Mouse (Mus musculus): ENCODE results near the gene Mymk. TPM values are rescaled to one million over a fixed set of nuclear protein-coding genes. Genes with fewer than 3 reads are reported as not detected.
A peak's percentile ranks its signal among the peaks of the same experiment; 100 is the strongest.

The Mymk gene
- polyA plus RNA-seq (2015; fragmentation: Nextera tagmentation; extraction: Ambion mirVana) = 3.4 and 5.3 TPM in 2 replicates

- Histone ChIP-seq H3K4me1 (peaks cover 28% of the 10 kb centered on the region), H3K27ac (0 out of 2 replicates have a peak within 1 kb of the TSS, but pooled peaks have one; percentile 1), H3K9me3 (replicated peaks) (no peaks in the 10 kb centered on the region), H3K4me2 (no peak within 1 kb of the TSS), H3K36me3 (no peaks in the 10 kb centered on the region), H3K4me3 (replicated peaks) (no peak within 1 kb of the TSS), H3K9ac (no peak within 1 kb of the TSS), H3K27me3 (peaks cover 3% of the 10 kb centered on the region; the same call in 1 of the 2 replicates)
- WGBS = 77% methylated on average over 2 of the region's 2 CpGs
- no peak for ATAC-seq (replicated peaks; ENCODE audit: low FRiP score)
Observed at GRCm38 (mm10) chr2:27071978-27072377, at the start of gene Mymk. Gene Mymk, minus strand, starts transcription at chr2:27072179.

- Histone ChIP-seq H3K27ac (no peak overlapping the region), H3K27me3 (no peaks in the 10 kb centered on the region), H3K9me3 (replicated peaks) (no peaks in the 10 kb centered on the region), H3K4me1 (peaks cover 16% of the 10 kb centered on the region), H3K4me3 (replicated peaks) (no peak overlapping the region), H3K36me3 (no peaks in the 10 kb centered on the region), H3K4me2 (no peak overlapping the region), H3K9ac (no peak overlapping the region)
- no peak for ATAC-seq (replicated peaks; ENCODE audit: low FRiP score)
- WGBS = 76% methylated on average over 8 of the region's 8 CpGs
Observed at GRCm38 (mm10) chr2:27120241-27120641, 48.3 kb upstream of the Mymk start.

GRCm38 (mm10) chr2:27119766-27120165, 47.8 kb upstream of the Mymk start:
- no peaks in the 10 kb centered on the region for H3K27me3 ChIP-seq
- H3K27ac ChIP-seq = no peak overlapping the region
- H3K9me3 ChIP-seq (replicated peaks) = no peaks in the 10 kb centered on the region
- WGBS = 74% methylated on average over 2 of the region's 2 CpGs
- H3K9ac ChIP-seq = no peak overlapping the region
- H3K36me3 ChIP-seq = no peaks in the 10 kb centered on the region
- no peak overlapping the region for H3K4me2 ChIP-seq
- H3K4me3 ChIP-seq (replicated peaks) = no peak overlapping the region
- H3K4me1 ChIP-seq = peaks cover 16% of the 10 kb centered on the region
- no peak for ATAC-seq (replicated peaks; ENCODE audit: low FRiP score)

GRCm38 (mm10) chr2:27118452-27118851, 46.5 kb upstream of the Mymk start:
- no peak overlapping the region for H3K9ac ChIP-seq
- H3K4me3 ChIP-seq (replicated peaks) = no peak overlapping the region
- H3K36me3 ChIP-seq = no peaks in the 10 kb centered on the region
- H3K27ac ChIP-seq = no peak overlapping the region
- H3K4me1 ChIP-seq = peaks cover 16% of the 10 kb centered on the region
- no peaks in the 10 kb centered on the region for H3K27me3 ChIP-seq
- WGBS = 60% methylated on average over 4 of the region's 4 CpGs
- ATAC-seq (replicated peaks; ENCODE audit: low FRiP score) = no peak
- H3K9me3 ChIP-seq (replicated peaks) = no peaks in the 10 kb centered on the region
- H3K4me2 ChIP-seq = no peak overlapping the region

- Histone ChIP-seq H3K9me3 (replicated peaks) (no peaks in the 10 kb centered on the region), H3K4me1 (peaks cover 6% of the 10 kb centered on the region; the same call in 1 of the 2 replicates), H3K36me3 (no peaks in the 10 kb centered on the region), H3K27ac (no peak overlapping the region), H3K4me2 (no peak overlapping the region), H3K4me3 (replicated peaks) (no peak overlapping the region), H3K9ac (no peak overlapping the region), H3K27me3 (no peaks in the 10 kb centered on the region)
- 82% methylated on average over 10 of the region's 10 CpGs for WGBS
- no peak for ATAC-seq (replicated peaks; ENCODE audit: low FRiP score)
Observed at GRCm38 (mm10) chr2:27114169-27114568, 42.2 kb upstream of the Mymk start.

GRCm38 (mm10) chr2:27112585-27112984, 40.6 kb upstream of the Mymk start:
- no peak overlapping the region for H3K27ac ChIP-seq
- H3K4me1 ChIP-seq = peaks cover 6% of the 10 kb centered on the region; the same call in 1 of the 2 replicates
- H3K9me3 ChIP-seq (replicated peaks) = no peaks in the 10 kb centered on the region
- no peak overlapping the region for H3K4me2 ChIP-seq
- no peak overlapping the region for H3K9ac ChIP-seq
- WGBS = 66% methylated on average over 20 of the region's 20 CpGs
- H3K36me3 ChIP-seq = no peaks in the 10 kb centered on the region
- H3K27me3 ChIP-seq = 0 out of 2 replicates have a peak, but pooled peaks cover under 1% of the 10 kb centered on the region
- ATAC-seq (replicated peaks; ENCODE audit: low FRiP score) = no peak
- no peak overlapping the region for H3K4me3 ChIP-seq (replicated peaks)

- H3K27ac ChIP-seq = no peak overlapping the region
- H3K4me2 ChIP-seq = no peak overlapping the region
- no peak overlapping the region for H3K9ac ChIP-seq
- no peaks in the 10 kb centered on the region for H3K36me3 ChIP-seq
- no peak for ATAC-seq (replicated peaks; ENCODE audit: low FRiP score)
- WGBS = 83% methylated on average over 5 of the region's 5 CpGs
- H3K27me3 ChIP-seq = 0 out of 2 replicates have a peak, but pooled peaks cover 4% of the 10 kb centered on the region
- no peak overlapping the region for H3K4me3 ChIP-seq (replicated peaks)
- H3K9me3 ChIP-seq (replicated peaks) = no peaks in the 10 kb centered on the region
- peaks cover 6% of the 10 kb centered on the region; the same call in 1 of the 2 replicates for H3K4me1 ChIP-seq
Observed at GRCm38 (mm10) chr2:27109052-27109451, 37.1 kb upstream of the Mymk start.

GRCm38 (mm10) chr2:27108144-27108543, 36.2 kb upstream of the Mymk start:
- H3K4me2 ChIP-seq = no peak overlapping the region
- H3K27ac ChIP-seq = no peak overlapping the region
- ATAC-seq (replicated peaks; ENCODE audit: low FRiP score) = no peak
- H3K27me3 ChIP-seq = 0 out of 2 replicates have a peak, but pooled peaks cover 4% of the 10 kb centered on the region
- H3K4me3 ChIP-seq (replicated peaks) = no peak overlapping the region
- 67% methylated on average over 2 of the region's 2 CpGs for WGBS
- peaks cover 6% of the 10 kb centered on the region; the same call in 1 of the 2 replicates for H3K4me1 ChIP-seq
- H3K36me3 ChIP-seq = no peaks in the 10 kb centered on the region
- no peaks in the 10 kb centered on the region for H3K9me3 ChIP-seq (replicated peaks)
- no peak overlapping the region for H3K9ac ChIP-seq

- H3K4me2 ChIP-seq = no peak overlapping the region
- no peaks in the 10 kb centered on the region for H3K9me3 ChIP-seq (replicated peaks)
- WGBS = 65% methylated on average over 3 of the region's 3 CpGs
- H3K36me3 ChIP-seq = no peaks in the 10 kb centered on the region
- 0 out of 2 replicates have a peak, but pooled peaks cover 4% of the 10 kb centered on the region for H3K27me3 ChIP-seq
- no peak overlapping the region for H3K9ac ChIP-seq
- H3K4me1 ChIP-seq = no peaks in the 10 kb centered on the region
- H3K27ac ChIP-seq = no peak overlapping the region
- H3K4me3 ChIP-seq (replicated peaks) = no peak overlapping the region
- no peak for ATAC-seq (replicated peaks; ENCODE audit: low FRiP score)
Observed at GRCm38 (mm10) chr2:27106816-27107215, 34.8 kb upstream of the Mymk start.

- H3K4me2 ChIP-seq = no peak overlapping the region
- 0 out of 2 replicates have a peak, but pooled peaks cover 4% of the 10 kb centered on the region for H3K27me3 ChIP-seq
- no peak overlapping the region for H3K4me3 ChIP-seq (replicated peaks)
- H3K9ac ChIP-seq = no peak overlapping the region
- no peaks in the 10 kb centered on the region for H3K9me3 ChIP-seq (replicated peaks)
- no peak for ATAC-seq (replicated peaks; ENCODE audit: low FRiP score)
- 61% methylated on average over 7 of the region's 7 CpGs for WGBS
- no peaks in the 10 kb centered on the region for H3K36me3 ChIP-seq
- no peaks in the 10 kb centered on the region for H3K4me1 ChIP-seq
- H3K27ac ChIP-seq = no peak overlapping the region
Observed at GRCm38 (mm10) chr2:27103554-27103953, 31.6 kb upstream of the Mymk start.

- peak; percentile 84 for ATAC-seq (replicated peaks; ENCODE audit: low FRiP score)
- Histone ChIP-seq H3K27me3 (0 out of 2 replicates have a peak, but pooled peaks cover 2% of the 10 kb centered on the region), H3K4me1 (peaks cover 25% of the 10 kb centered on the region), H3K4me3 (replicated peaks) (no peak overlapping the region), H3K4me2 (no peak overlapping the region), H3K9me3 (replicated peaks) (no peaks in the 10 kb centered on the region), H3K9ac (no peak overlapping the region), H3K36me3 (no peaks in the 10 kb centered on the region), H3K27ac (no peak overlapping the region)
- WGBS = 11% methylated on average over 6 of the region's 6 CpGs
Observed at GRCm38 (mm10) chr2:27097776-27098175, 25.8 kb upstream of the Mymk start.

GRCm38 (mm10) chr2:27097241-27097656, 25.3 kb upstream of the Mymk start:
- Histone ChIP-seq H3K27me3 (0 out of 2 replicates have a peak, but pooled peaks cover 2% of the 10 kb centered on the region), H3K9ac (no peak overlapping the region), H3K4me3 (replicated peaks) (no peak overlapping the region), H3K36me3 (no peaks in the 10 kb centered on the region), H3K4me1 (peaks cover 25% of the 10 kb centered on the region), H3K9me3 (replicated peaks) (no peaks in the 10 kb centered on the region), H3K4me2 (no peak overlapping the region), H3K27ac (no peak overlapping the region)
- no peak for ATAC-seq (replicated peaks; ENCODE audit: low FRiP score)
- 34% methylated on average over 6 of the region's 6 CpGs for WGBS
